Comparison of ENCODE assay signal across 15 mouse cellular contexts in the genomic region with DNA sequence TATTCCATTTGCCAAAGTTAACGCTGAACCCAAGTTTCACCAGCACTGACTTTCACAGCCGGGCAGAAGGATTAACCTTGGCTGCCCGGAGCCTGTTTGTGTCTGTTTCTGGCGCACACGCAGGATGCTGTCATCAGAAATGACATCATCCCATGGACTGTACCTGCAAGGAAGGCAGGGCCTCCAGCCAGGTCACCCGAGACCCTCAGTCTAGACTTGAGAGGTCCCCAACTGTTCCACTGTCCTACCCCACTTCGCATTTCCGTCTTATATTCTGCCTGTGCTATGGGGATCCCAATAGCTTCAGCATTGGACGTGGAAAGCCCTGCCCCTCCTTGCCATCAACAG. TPM values are rescaled to one million over a fixed set of nuclear protein-coding genes. Genes with fewer than 3 reads are reported as not detected.
DNase-seq lines count a peak whose midpoint lies in the region; ATAC-seq and TF ChIP-seq lines count a peak whose summit lies in the region.
"Had no signal": no experiment of that assay in that cellular context is flagged by ENCODE, and none has a peak within 500 bp of the region (broad histone marks: within the 10 kb centered on the region; RNA-seq: fewer than 3 reads in every experiment).

No protein-coding gene starts in this region.

- peak overlapping the region; percentile 62 for H3K4me3 ChIP-seq in gastrocnemius, adult 2 months
- peak overlapping the region; percentile 40 for H3K4me3 ChIP-seq in lung, embryonic 16.5 days (ENCODE audit: low read length)
- peak overlapping the region; percentile 26 for H3K4me3 ChIP-seq in heart, postnatal 0 days (ENCODE audit: low read depth, low read length)
- peak overlapping the region; percentile 23; the same call in 1 of the 2 replicates for H3K4me3 ChIP-seq in small intestine, adult 2 months (ENCODE audit: low read depth, low read length)
- H3K4me3 ChIP-seq: liver, embryonic 13.5 days; myocyte had no signal

- no peak for TF ChIP-seq EP300 in heart, postnatal 0 days (IDR thresholded peaks at IDR 0.05; ENCODE audit: low read depth)

- peak overlapping the region; percentile 59 for H3K9ac ChIP-seq in lung, embryonic 16.5 days (ENCODE audit: low read length)
- H3K9ac ChIP-seq in heart, postnatal 0 days (replicated peaks; ENCODE audit: low read depth, low read length): no peak overlapping the region
- H3K9ac ChIP-seq: liver, embryonic 13.5 days had no signal

- no peak for DNase-seq in gastrocnemius, adult 2 months
- no peak for DNase-seq in gastrocnemius, postnatal 4 days (ENCODE audit: low spot score in 2 of 2)
- DNase-seq in lung, postnatal 10 days: no peak
- no peak for DNase-seq in heart, postnatal 0 days (ENCODE audit: low spot score)
- no peak for DNase-seq in left cerebral cortex, adult 9 months (ENCODE audit: low spot score in 2 of 2)
- DNase-seq: kidney, postnatal 36 days; liver, embryonic 13.5 days; thymus, adult 2 months had no signal

- no peaks in the 10 kb centered on the region for H3K27me3 ChIP-seq in lung, embryonic 16.5 days (ENCODE audit: control insufficient read depth, insufficient read depth, low read depth, low read length)
- H3K27me3 ChIP-seq in heart, postnatal 0 days (ENCODE audit: control insufficient read depth, insufficient read depth, low read length): 0 out of 2 replicates have a peak, but pooled peaks cover 4% of the 10 kb centered on the region
- H3K27me3 ChIP-seq in small intestine, adult 2 months (ENCODE audit: control insufficient read depth, insufficient read depth, low read length): no peaks in the 10 kb centered on the region
- H3K27me3 ChIP-seq: liver, embryonic 13.5 days had no signal

- peak overlapping the region; percentile 84 for H3K27ac ChIP-seq in gastrocnemius, adult 2 months
- peak overlapping the region; percentile 88 for H3K27ac ChIP-seq in lung, embryonic 16.5 days (ENCODE audit: low read length)
- peak overlapping the region; percentile 50 for H3K27ac ChIP-seq in heart, postnatal 0 days (ENCODE audit: low read depth)
- H3K27ac ChIP-seq in small intestine, adult 2 months (ENCODE audit: insufficient read depth, low read depth, low read length): peak overlapping the region; percentile 57
- H3K27ac ChIP-seq: liver, embryonic 13.5 days had no signal

- H3K4me1 ChIP-seq in lung, embryonic 16.5 days (replicated peaks; ENCODE audit: control insufficient read depth, insufficient read depth, low read length): peaks cover 17% of the 10 kb centered on the region; the same call in 1 of the 2 replicates
- peaks cover 4% of the 10 kb centered on the region; the same call in 1 of the 2 replicates for H3K4me1 ChIP-seq in heart, postnatal 0 days (ENCODE audit: control insufficient read depth, insufficient read depth)
- no peaks in the 10 kb centered on the region for H3K4me1 ChIP-seq in small intestine, adult 2 months (ENCODE audit: control insufficient read depth, insufficient read depth, insufficient read length, low read length)
- H3K4me1 ChIP-seq: liver, embryonic 13.5 days had no signal

- peak; percentile 10; the same call in 1 of the 2 replicates for ATAC-seq in lung, embryonic 16.5 days (ENCODE audit: low read depth)
- ATAC-seq in heart, postnatal 0 days (ENCODE audit: insufficient read depth, low read depth): peak; percentile 27
- no peak for ATAC-seq in megakaryocyte progenitor cell, adult 5-6 weeks (replicated peaks; ENCODE audit: poor library complexity)
- ATAC-seq: Patski had no signal

- no peak for TF ChIP-seq CTCF in gastrocnemius, adult 2 months (IDR thresholded peaks at IDR 0.05)
- no peak for TF ChIP-seq CTCF in heart, postnatal 0 days (IDR thresholded peaks at IDR 0.05; ENCODE audit: low read depth)
- no peak for TF ChIP-seq CTCF in small intestine, adult 2 months (IDR thresholded peaks at IDR 0.05; ENCODE audit: extremely low read depth, insufficient read length, insufficient replicate concordance, low read depth, low read length)

- intact Hi-C loops in gastrocnemius, adult 2 months (cut with DNase I): no loop called here

- H3K9me3 ChIP-seq in lung, embryonic 16.5 days (ENCODE audit: control insufficient read depth, low read length): no peaks in the 10 kb centered on the region
- no peaks in the 10 kb centered on the region for H3K9me3 ChIP-seq in heart, postnatal 0 days (replicated peaks; ENCODE audit: control insufficient read depth, low read length)
- H3K9me3 ChIP-seq: liver, embryonic 13.5 days had no signal

- H3K4me2 ChIP-seq in lung, embryonic 16.5 days (ENCODE audit: low read depth, low read length): peak overlapping the region; percentile 56
- H3K4me2 ChIP-seq in heart, postnatal 0 days (ENCODE audit: low read depth, low read length): peak overlapping the region; percentile 47
- H3K4me2 ChIP-seq: liver, embryonic 13.5 days had no signal

- 47% methylated on average over 9 of the region's 9 CpGs for WGBS in lung, embryonic 16.5 days
- WGBS in heart, postnatal 0 days: 53% methylated on average over 9 of the region's 9 CpGs
- 61% methylated on average over 9 of the region's 9 CpGs for WGBS in small intestine, adult 2 months

- no peak for TF ChIP-seq POLR2A in small intestine, adult 2 months (IDR thresholded peaks at IDR 0.05; ENCODE audit: low read depth, low read length)

- H3K36me3 ChIP-seq in lung, embryonic 16.5 days (ENCODE audit: control insufficient read depth, insufficient read depth, low read length): no peaks in the 10 kb centered on the region
- H3K36me3 ChIP-seq in heart, postnatal 0 days (replicated peaks; ENCODE audit: control insufficient read depth, insufficient read depth, low read length): no peaks in the 10 kb centered on the region
- no peaks in the 10 kb centered on the region for H3K36me3 ChIP-seq in small intestine, adult 2 months (ENCODE audit: control insufficient read depth, insufficient read depth, low read length)
- H3K36me3 ChIP-seq: liver, embryonic 13.5 days had no signal

RNA-seq across cellular contexts. Expression of a gene that starts 0.5 kb away (rescaled TPM):
- 1 to 10 TPM; 1.4 to 1.8 TPM for total RNA-seq in gastrocnemius, adult 2 months (2021)
- 10 to 100 TPM in 1 of 2 experiments, 1 to 10 TPM in 1; 9.1 to 10.5 TPM for total RNA-seq in gastrocnemius, postnatal 4 days (2021)
- 4.5 and 7.3 TPM in 2 replicates for polyA plus RNA-seq in lung, embryonic 16.5 days (2015; fragmentation: Nextera tagmentation; extraction: Ambion mirVana)
- total RNA-seq in heart, postnatal 0 days (2014; rRNA removed; ENCODE audit: low replicate concordance): 4.3 and 4.6 TPM in 2 replicates
- 3.2 and 3.3 TPM in 2 replicates for polyA plus RNA-seq in heart, postnatal 0 days (2015; fragmentation: Nextera tagmentation; extraction: Ambion mirVana)
- 3.3 and 6.3 TPM in 2 replicates for polyA plus RNA-seq in small intestine, adult 2 months (2012; rRNA removed)
- 18.6 and 20.8 TPM in 2 replicates for total RNA-seq in megakaryocyte progenitor cell, adult 5-6 weeks (2015)
- 66.4 and 71.6 TPM in 2 replicates for total RNA-seq in megakaryocyte progenitor cell, adult 5-6 weeks (2017)
- polyA plus RNA-seq: C2C12 had no signal

RNA-seq across cellular contexts. Expression of a gene that starts 49.6 kb away (rescaled TPM):
- not detected for total RNA-seq in gastrocnemius, adult 2 months (2021)
- total RNA-seq in gastrocnemius, postnatal 4 days (2021): not detected
- polyA plus RNA-seq in lung, embryonic 16.5 days (2015; fragmentation: Nextera tagmentation; extraction: Ambion mirVana): 7.4 and 8.4 TPM in 2 replicates
- 0.50 TPM in 1 of 2 replicates, not detected in the other for total RNA-seq in heart, postnatal 0 days (2014; rRNA removed; ENCODE audit: low replicate concordance)
- 0.78 and 0.90 TPM in 2 replicates for polyA plus RNA-seq in heart, postnatal 0 days (2015; fragmentation: Nextera tagmentation; extraction: Ambion mirVana)
- not detected in 2 replicates for polyA plus RNA-seq in small intestine, adult 2 months (2012; rRNA removed)
- total RNA-seq in megakaryocyte progenitor cell, adult 5-6 weeks (2015): not detected in 2 replicates
- not detected in 2 replicates for total RNA-seq in megakaryocyte progenitor cell, adult 5-6 weeks (2017)
- total RNA-seq: gastrocnemius, adult 8-10 months had no signal
- polyA plus RNA-seq: C2C12; liver, embryonic 13.5 days; Patski had no signal
